Mouse (Mus musculus): Measurements from ENCODE around the gene Rgs3. TPM values are rescaled to one million over a fixed set of nuclear protein-coding genes. Genes with fewer than 3 reads are reported as not detected.

The Rgs3 gene
- total RNA-seq, 2 experiments from 2014 or later, result 45.0 to 46.1 TPM

- no peak for ATAC-seq (ENCODE audit: poor library complexity, severe bottlenecking)
Measured at GRCm38 (mm10) chr4:62709448-62709847, 149.8 kb downstream of the Rgs3 start.

GRCm38 (mm10) chr4:62711159-62711558, 151.5 kb downstream of the Rgs3 start:
- ATAC-seq (ENCODE audit: poor library complexity, severe bottlenecking), result no peak

GRCm38 (mm10) chr4:62711582-62711981, 151.9 kb downstream of the Rgs3 start:
- ATAC-seq (ENCODE audit: poor library complexity, severe bottlenecking), result no peak

- ATAC-seq (ENCODE audit: poor library complexity, severe bottlenecking), result no peak
Measured at GRCm38 (mm10) chr4:62720861-62721260, 161.2 kb downstream of the Rgs3 start.

- ATAC-seq (ENCODE audit: poor library complexity, severe bottlenecking), result no peak
Measured at GRCm38 (mm10) chr4:62722021-62722426, 162.4 kb downstream of the Rgs3 start.

- no peak for ATAC-seq (ENCODE audit: poor library complexity, severe bottlenecking)
Measured at GRCm38 (mm10) chr4:62723795-62724194, 164.1 kb downstream of the Rgs3 start.

- no peak for ATAC-seq (ENCODE audit: poor library complexity, severe bottlenecking)
Measured at GRCm38 (mm10) chr4:62726282-62726937, 166.8 kb downstream of the Rgs3 start.

GRCm38 (mm10) chr4:62727541-62728303, 168.1 kb downstream of the Rgs3 start:
- ATAC-seq (ENCODE audit: poor library complexity, severe bottlenecking), result no peak

- ATAC-seq (ENCODE audit: poor library complexity, severe bottlenecking), result no peak
Measured at GRCm38 (mm10) chr4:62728471-62728870, 168.8 kb downstream of the Rgs3 start.

GRCm38 (mm10) chr4:62729191-62729590, 169.5 kb downstream of the Rgs3 start:
- peak; percentile 78 for ATAC-seq (ENCODE audit: poor library complexity, severe bottlenecking)

GRCm38 (mm10) chr4:62729941-62730340, 170.3 kb downstream of the Rgs3 start:
- ATAC-seq (ENCODE audit: poor library complexity, severe bottlenecking), result peak; percentile 63

- no peak for ATAC-seq (ENCODE audit: poor library complexity, severe bottlenecking)
Measured at GRCm38 (mm10) chr4:62730861-62731260, 171.2 kb downstream of the Rgs3 start.

GRCm38 (mm10) chr4:62731531-62732063, 171.9 kb downstream of the Rgs3 start:
- ATAC-seq (ENCODE audit: poor library complexity, severe bottlenecking), result no peak

- ATAC-seq (ENCODE audit: poor library complexity, severe bottlenecking), result no peak
Measured at GRCm38 (mm10) chr4:62732096-62732495, 172.4 kb downstream of the Rgs3 start.

GRCm38 (mm10) chr4:62732840-62733239, 173.2 kb downstream of the Rgs3 start:
- no peak for ATAC-seq (ENCODE audit: poor library complexity, severe bottlenecking)

GRCm38 (mm10) chr4:62733938-62734337, 174.3 kb downstream of the Rgs3 start:
- no peak for ATAC-seq (ENCODE audit: poor library complexity, severe bottlenecking)

- no peak for ATAC-seq (ENCODE audit: poor library complexity, severe bottlenecking)
Measured at GRCm38 (mm10) chr4:62735291-62735690, 175.6 kb downstream of the Rgs3 start.

GRCm38 (mm10) chr4:62735878-62736277, 176.2 kb downstream of the Rgs3 start:
- ATAC-seq (ENCODE audit: poor library complexity, severe bottlenecking), result no peak

- ATAC-seq (ENCODE audit: poor library complexity, severe bottlenecking), result no peak
Measured at GRCm38 (mm10) chr4:62736421-62736820, 176.8 kb downstream of the Rgs3 start.

GRCm38 (mm10) chr4:62736904-62737303, 177.3 kb downstream of the Rgs3 start:
- no peak for ATAC-seq (ENCODE audit: poor library complexity, severe bottlenecking)

- 0 out of 2 replicates have a peak, but pooled peaks have one; percentile 15 for ATAC-seq (ENCODE audit: poor library complexity, severe bottlenecking)
Measured at GRCm38 (mm10) chr4:62737983-62738695, 178.5 kb downstream of the Rgs3 start.
